Mouse (Mus musculus) cerebellum, adult 2 months (tissue): ENCODE data around the gene Spsb3.

Experiments
- CTCF ChIP-seq: fragments of 200-500 bp; IDR thresholded peaks from 2 replicates; pipeline ENCODE4 v1.5.1; 2011; ENCODE audit warnings: low read depth, mild to moderate bottlenecking, control low read depth, low read length, moderate library complexity, borderline replicate concordance; ENCODE audit not compliant: insufficient read depth
- POLR2A ChIP-seq: fragments of 200-500 bp; IDR thresholded peaks from 2 replicates; pipeline ENCODE4 v1.6.1; 2011; ENCODE audit warnings: low read length, control low read depth, borderline replicate concordance; ENCODE audit not compliant: insufficient read depth

DNA sequence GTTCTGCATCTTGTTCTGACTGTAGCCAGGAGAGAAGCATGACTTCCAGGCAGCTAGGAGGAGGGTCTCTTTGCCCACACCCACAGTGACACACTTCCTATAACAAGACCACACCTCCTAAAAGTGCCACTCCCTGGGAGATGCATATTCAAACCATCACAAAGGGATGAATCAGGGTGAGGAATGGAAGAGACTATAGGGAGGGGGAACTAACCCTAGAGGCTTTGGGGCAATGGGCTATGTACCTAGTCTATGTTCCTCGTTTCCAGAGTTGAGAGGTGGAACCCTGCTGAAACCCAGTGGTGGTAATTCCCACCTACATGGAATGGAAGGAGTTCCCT is 12.1 kb upstream of the Spsb3 start:
- TF ChIP-seq CTCF: no peak
- TF ChIP-seq POLR2A: no peak
